ENCODE assay signal across 8 mouse cellular contexts in genomic region chr17:13479572-13480063, GRCm38 (mm10).
DNase-seq lines count a peak whose midpoint lies in the region; ATAC-seq lines count a peak whose summit lies in the region.

No protein-coding gene starts in this region.

- peak; percentile 44 for DNase-seq in hindbrain, embryonic 10.5 days (ENCODE audit: low spot score)
- DNase-seq in midbrain, embryonic 11.5 days (ENCODE audit: low spot score, missing footprints): peak; percentile 92
- no peak for DNase-seq in urinary bladder, adult 2 months (ENCODE audit: low spot score)
- no peak for DNase-seq in layer of hippocampus, postnatal 10 days (ENCODE audit: low spot score in 2 of 2)
- DNase-seq in urinary bladder, postnatal 25 days (ENCODE audit: low spot score): no peak

- no peaks in the 10 kb centered on the region for H3K36me3 ChIP-seq in intestine, embryonic 15.5 days
- H3K36me3 ChIP-seq in intestine, embryonic 16.5 days (ENCODE audit: control insufficient read depth, insufficient read depth, low read length): no peaks in the 10 kb centered on the region
- no peaks in the 10 kb centered on the region for H3K36me3 ChIP-seq in hindbrain, embryonic 10.5 days
- H3K36me3 ChIP-seq in midbrain, embryonic 11.5 days (ENCODE audit: control insufficient read depth, insufficient read depth, low read length): no peaks in the 10 kb centered on the region

- peak; percentile 36; the same call in 1 of the 2 replicates for ATAC-seq in intestine, embryonic 15.5 days
- ATAC-seq in intestine, embryonic 16.5 days: no peak
- peak; percentile 84 for ATAC-seq in common myeloid progenitor, adult 5-6 weeks (replicated peaks; ENCODE audit: low read depth, poor library complexity, severe bottlenecking)
- peak; percentile 64 for ATAC-seq in midbrain, embryonic 11.5 days (ENCODE audit: low FRiP score)

- 28% methylated on average over 11 of the region's 12 CpGs for WGBS in intestine, embryonic 15.5 days
- 36% methylated on average over 11 of the region's 12 CpGs for WGBS in intestine, embryonic 16.5 days
- 16% methylated on average over 12 of the region's 12 CpGs for WGBS in hindbrain, embryonic 10.5 days
- whole genome bisulfite sequencing in midbrain, embryonic 11.5 days: 30% methylated on average over 11 of the region's 12 CpGs

- no peaks in the 10 kb centered on the region for H3K27me3 ChIP-seq in intestine, embryonic 15.5 days (replicated peaks)
- no peaks in the 10 kb centered on the region for H3K27me3 ChIP-seq in intestine, embryonic 16.5 days (replicated peaks; ENCODE audit: control insufficient read depth, insufficient read depth, low read length)
- H3K27me3 ChIP-seq in hindbrain, embryonic 10.5 days (ENCODE audit: insufficient read depth, poor library complexity, severe bottlenecking): no peaks in the 10 kb centered on the region
- H3K27me3 ChIP-seq in midbrain, embryonic 11.5 days (ENCODE audit: control insufficient read depth, insufficient read depth, low read length): no peaks in the 10 kb centered on the region

- H3K4me1 ChIP-seq in intestine, embryonic 15.5 days (replicated peaks): 0 out of 2 replicates have a peak, but pooled peaks cover 3% of the 10 kb centered on the region
- H3K4me1 ChIP-seq in intestine, embryonic 16.5 days (ENCODE audit: control insufficient read depth, insufficient read depth, low read length): peaks cover 4% of the 10 kb centered on the region; the same call in 1 of the 2 replicates
- H3K4me1 ChIP-seq in hindbrain, embryonic 10.5 days (replicated peaks): peaks cover 23% of the 10 kb centered on the region
- H3K4me1 ChIP-seq in midbrain, embryonic 11.5 days (ENCODE audit: control insufficient read depth, insufficient read depth, low read length): peaks cover 8% of the 10 kb centered on the region; the same call in 1 of the 2 replicates

- H3K27ac ChIP-seq in intestine, embryonic 15.5 days: no peak overlapping the region
- H3K27ac ChIP-seq in intestine, embryonic 16.5 days (ENCODE audit: low read length): no peak overlapping the region
- H3K27ac ChIP-seq in hindbrain, embryonic 10.5 days: peak overlapping the region; percentile 76
- no peak overlapping the region; the same call in 1 of the 2 replicates for H3K27ac ChIP-seq in midbrain, embryonic 11.5 days (ENCODE audit: low read depth, low read length)

- no peak overlapping the region for H3K9ac ChIP-seq in intestine, embryonic 15.5 days
- H3K9ac ChIP-seq in intestine, embryonic 16.5 days (ENCODE audit: low read depth, low read length): no peak overlapping the region
- H3K9ac ChIP-seq in midbrain, embryonic 11.5 days (ENCODE audit: low read length): peak overlapping the region; percentile 48; the same call in 1 of the 2 replicates

- H3K4me3 ChIP-seq in intestine, embryonic 15.5 days (replicated peaks): no peak overlapping the region
- H3K4me3 ChIP-seq in intestine, embryonic 16.5 days (ENCODE audit: low read length): no peak overlapping the region
- H3K4me3 ChIP-seq in hindbrain, embryonic 10.5 days: peak overlapping the region; percentile 29; the same call in 1 of the 2 replicates
- no peak overlapping the region for H3K4me3 ChIP-seq in midbrain, embryonic 11.5 days (ENCODE audit: low read depth, low read length)

- no peaks in the 10 kb centered on the region for H3K9me3 ChIP-seq in intestine, embryonic 15.5 days
- H3K9me3 ChIP-seq in intestine, embryonic 16.5 days (ENCODE audit: control insufficient read depth, low read length): no peaks in the 10 kb centered on the region
- H3K9me3 ChIP-seq in hindbrain, embryonic 10.5 days: no peaks in the 10 kb centered on the region
- no peaks in the 10 kb centered on the region for H3K9me3 ChIP-seq in midbrain, embryonic 11.5 days (ENCODE audit: control insufficient read depth, low read length)

- H3K4me2 ChIP-seq in intestine, embryonic 15.5 days (replicated peaks): no peak overlapping the region
- H3K4me2 ChIP-seq in intestine, embryonic 16.5 days (ENCODE audit: low read depth, low read length): no peak overlapping the region; the same call in 1 of the 2 replicates
- no peak overlapping the region for H3K4me2 ChIP-seq in midbrain, embryonic 11.5 days

Comparison
In these comparisons a context has a peak if more than half of its experiments do, and no peak if none do; other contexts are left out.
1. DNase-seq: peak in hindbrain, embryonic 10.5 days (single experiment) and midbrain, embryonic 11.5 days (single experiment); none in urinary bladder, adult 2 months (single experiment), layer of hippocampus, postnatal 10 days (0 of 2) and urinary bladder, postnatal 25 days (single experiment).